Mouse (Mus musculus) cortical plate, adult 2 months (tissue): ENCODE results near the gene Ppfibp2. TPM values are rescaled to one million over a fixed set of nuclear protein-coding genes. Genes with fewer than 3 reads are reported as not detected.

Experiments used
- H3K27ac ChIP-seq: fragments of 200-500 bp; 2 replicates; pipeline ENCODE4 v1.5.1; 2012; ENCODE audit warnings: low read length, control low read depth, inconsistent platforms; ENCODE audit not compliant: insufficient read depth
- H3K4me1 ChIP-seq: fragments of 200-500 bp; 2 replicates; pipeline ENCODE4 v1.6.1; 2011; ENCODE audit warnings: low read length; ENCODE audit not compliant: control insufficient read depth, insufficient read depth
- H3K4me3 ChIP-seq: fragments of 200-500 bp; 2 replicates; pipeline ENCODE4 v1.5.1; 2011; ENCODE audit warnings: mild to moderate bottlenecking, low read length, control low read depth; ENCODE audit not compliant: insufficient read depth
- CTCF ChIP-seq: fragments of 200-500 bp; IDR thresholded peaks from 2 replicates; pipeline ENCODE4 v1.5.1; 2011; ENCODE audit warnings: mild to moderate bottlenecking, control low read depth, low read length; ENCODE audit not compliant: insufficient read depth; ENCODE audit errors: extremely low read depth
- POLR2A ChIP-seq: fragments of 200-500 bp; IDR thresholded peaks from 2 replicates; pipeline ENCODE4 v1.6.1; 2011; ENCODE audit warnings: mild to moderate bottlenecking, low read length, control low read depth; ENCODE audit not compliant: insufficient read depth; ENCODE audit errors: extremely low read depth
- polyA plus RNA-seq: library from polyadenylated mRNA; depleted of rRNA; stranded (reverse); fragments of >200 nt; gene quantifications from 2 replicates; pipeline ENCODE4 v1.2.3, GENCODE M21; 2012

The Ppfibp2 gene
- polyA plus RNA-seq, 1 experiment, result 8.4 TPM

- Histone ChIP-seq H3K27ac (no peak overlapping the region), H3K4me3 (no peak overlapping the region), H3K4me1 (no peaks in the 10 kb centered on the region)
- TF ChIP-seq POLR2A, result no peak
- TF ChIP-seq CTCF, result no peak
Observed at GRCm38 (mm10) chr7:107633201-107633600, 38.2 kb downstream of the Ppfibp2 start.

GRCm38 (mm10) chr7:107637398-107637797 is 42.4 kb downstream of the Ppfibp2 start:
- Histone ChIP-seq H3K4me3 (no peak overlapping the region), H3K4me1 (no peaks in the 10 kb centered on the region), H3K27ac (no peak overlapping the region)
- TF ChIP-seq CTCF (no peak), POLR2A (no peak)

GRCm38 (mm10) chr7:107638026-107638425 is 43.0 kb downstream of the Ppfibp2 start:
- Histone ChIP-seq H3K27ac (no peak overlapping the region), H3K4me3 (no peak overlapping the region), H3K4me1 (no peaks in the 10 kb centered on the region)
- no peak for TF ChIP-seq POLR2A
- no peak for TF ChIP-seq CTCF

DNA sequence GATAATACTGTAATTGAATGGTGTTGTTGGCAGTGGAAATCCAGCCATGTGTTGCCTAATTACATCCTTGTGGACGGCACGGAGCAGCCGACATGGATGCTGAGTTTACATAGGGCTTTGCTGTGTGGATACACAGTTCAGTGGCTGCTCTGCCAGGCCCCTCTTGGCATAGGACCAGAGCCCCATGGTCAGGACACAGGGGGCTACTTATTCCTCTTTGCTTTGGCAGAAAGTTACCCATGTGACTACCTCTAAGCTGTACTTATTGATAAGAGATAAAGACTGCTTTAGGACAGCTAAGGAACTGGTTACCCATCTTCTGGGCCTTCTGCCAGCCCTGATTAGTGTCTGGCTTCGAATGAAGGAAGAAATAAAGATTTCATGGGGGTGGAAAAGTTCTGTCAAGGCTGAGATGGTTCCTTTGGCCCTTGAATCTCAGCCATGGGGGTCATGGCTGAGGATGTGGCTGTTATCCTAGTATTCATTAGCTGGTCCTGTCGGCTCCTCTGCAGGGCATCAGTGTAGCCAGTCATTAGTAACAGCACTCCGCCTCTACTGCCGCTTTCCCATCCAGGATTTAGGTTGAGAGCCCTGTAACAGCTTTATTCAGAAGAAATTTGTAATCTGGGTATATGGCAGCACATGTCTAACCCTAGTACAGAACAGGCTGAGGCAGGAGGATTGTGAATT is 47.7 kb downstream of the Ppfibp2 start:
- H3K4me1 ChIP-seq, result no peaks in the 10 kb centered on the region
- H3K4me3 ChIP-seq, result no peak overlapping the region
- TF ChIP-seq CTCF, result no peak
- no peak for TF ChIP-seq POLR2A

DNA sequence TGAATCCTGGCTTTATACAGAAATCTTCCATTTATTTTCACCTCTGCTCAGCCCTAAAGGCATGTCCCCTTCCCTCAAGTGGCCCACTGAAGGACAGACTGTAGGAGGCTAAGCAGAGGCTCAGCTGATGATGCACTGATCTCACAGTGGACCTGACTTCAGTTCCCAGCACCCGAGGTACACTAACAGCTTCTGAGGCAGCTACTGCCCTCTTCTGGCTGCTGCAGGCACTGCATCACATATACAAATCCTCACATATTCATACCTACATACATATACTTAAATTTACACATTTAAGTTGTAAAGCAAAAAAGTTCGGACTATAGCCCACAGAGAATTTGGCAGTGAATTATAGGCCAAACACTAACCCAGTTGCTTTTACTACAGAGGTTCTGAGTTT is 50.0 kb downstream of the Ppfibp2 start:
- H3K27ac ChIP-seq, result no peak overlapping the region
- no peaks in the 10 kb centered on the region for H3K4me1 ChIP-seq
- no peak for TF ChIP-seq CTCF
- no peak for TF ChIP-seq POLR2A
- no peak overlapping the region for H3K4me3 ChIP-seq

More for the DNA sequence above, 47.7 kb downstream of the Ppfibp2 start:
- no peak overlapping the region for H3K27ac ChIP-seq

GRCm38 (mm10) chr7:107648937-107649688 is 54.1 kb downstream of the Ppfibp2 start:
- TF ChIP-seq POLR2A (no peak), CTCF (no peak)
- no peaks in the 10 kb centered on the region for H3K4me1 ChIP-seq
- no peak overlapping the region for H3K27ac ChIP-seq
- H3K4me3 ChIP-seq, result no peak overlapping the region

GRCm38 (mm10) chr7:107649990-107650389 is 55.0 kb downstream of the Ppfibp2 start:
- TF ChIP-seq CTCF (no peak), POLR2A (no peak)
- Histone ChIP-seq H3K4me3 (no peak overlapping the region), H3K4me1 (no peaks in the 10 kb centered on the region), H3K27ac (no peak overlapping the region)

- Histone ChIP-seq H3K27ac (no peak overlapping the region), H3K4me3 (no peak overlapping the region), H3K4me1 (no peaks in the 10 kb centered on the region)
- TF ChIP-seq POLR2A, result no peak
- TF ChIP-seq CTCF, result no peak
Observed at GRCm38 (mm10) chr7:107651821-107652220, 56.8 kb downstream of the Ppfibp2 start.

DNA sequence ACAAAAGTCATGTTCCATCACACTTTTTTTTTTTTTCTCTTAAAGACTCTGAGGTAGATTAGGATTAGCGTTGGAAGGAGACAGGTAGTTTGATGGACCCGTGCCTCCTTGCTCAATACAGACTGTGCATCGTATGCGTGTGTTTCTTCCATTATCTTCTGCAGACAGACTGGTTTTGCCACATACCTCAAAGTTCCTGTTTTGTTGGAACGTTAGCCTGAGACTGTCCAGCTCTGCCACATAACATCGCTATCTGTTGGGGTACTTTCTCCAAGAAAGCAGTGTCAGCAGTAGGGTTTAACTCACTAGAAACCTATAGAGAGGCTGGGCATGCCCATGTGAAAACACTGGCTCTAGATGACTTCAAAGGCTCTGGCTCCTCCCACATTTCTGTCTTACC is 61.4 kb downstream of the Ppfibp2 start:
- Histone ChIP-seq H3K4me1 (no peaks in the 10 kb centered on the region), H3K4me3 (no peak overlapping the region), H3K27ac (no peak overlapping the region)
- TF ChIP-seq POLR2A (no peak), CTCF (no peak)

DNA sequence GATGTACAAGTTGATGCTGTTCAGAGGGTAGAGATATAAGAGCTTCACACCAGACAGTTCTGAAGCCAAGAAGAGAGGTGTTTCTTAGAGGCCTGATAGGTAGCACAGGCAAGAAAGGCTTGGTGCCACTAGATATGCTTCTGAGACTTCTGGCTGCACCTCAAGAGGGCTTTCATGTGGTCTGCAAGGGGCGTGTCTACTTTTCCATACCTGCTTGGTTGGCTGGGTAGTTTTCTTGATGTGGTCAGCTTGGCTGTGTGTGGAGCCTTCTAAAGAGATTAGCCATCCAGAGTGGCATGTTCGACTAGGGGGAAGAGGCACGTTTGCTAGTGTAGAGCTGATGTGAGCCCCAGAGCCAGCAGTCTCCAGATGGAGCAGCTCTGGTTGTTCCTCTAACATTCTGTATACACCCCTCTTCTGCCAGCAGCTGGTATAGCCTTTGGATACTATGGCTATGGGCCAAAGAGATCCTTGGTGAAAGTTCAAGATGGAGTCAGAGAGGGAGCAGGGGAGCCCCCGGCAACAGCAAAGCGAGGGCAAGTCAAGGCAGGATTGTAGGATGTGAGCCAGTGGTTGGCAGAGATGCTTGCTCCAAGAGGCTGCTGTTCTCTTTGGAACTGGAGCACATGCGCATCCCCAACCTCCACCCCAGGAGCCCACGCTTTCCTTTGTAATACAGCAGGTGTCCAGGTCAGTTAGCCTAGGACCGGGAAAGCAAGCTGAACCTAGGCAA is 64.3 kb downstream of the Ppfibp2 start:
- no peak overlapping the region for H3K27ac ChIP-seq
- no peak overlapping the region for H3K4me3 ChIP-seq
- TF ChIP-seq POLR2A (no peak), CTCF (no peak)
- H3K4me1 ChIP-seq, result no peaks in the 10 kb centered on the region
